9 mouse cellular contexts compared by ENCODE assay signal in the genomic region with DNA sequence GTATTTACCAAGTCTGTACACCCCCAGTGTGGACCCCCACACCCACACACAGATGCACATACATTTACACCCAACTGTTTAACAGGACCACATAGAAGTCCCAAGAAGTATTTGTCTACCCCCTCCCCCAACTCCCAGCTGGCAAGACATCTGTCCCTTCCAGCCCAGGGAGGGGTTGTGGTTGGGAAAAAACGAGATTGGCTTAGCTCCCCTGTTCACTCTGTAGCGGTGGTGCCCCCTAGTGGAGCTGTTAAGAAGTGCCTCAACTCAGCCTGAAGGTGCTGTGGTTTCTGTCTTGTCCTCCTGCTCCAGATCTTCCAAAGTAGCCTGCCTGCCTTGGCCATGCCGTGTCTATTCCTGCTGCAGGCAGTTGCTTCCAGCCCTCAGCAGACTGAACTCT. TPM values are rescaled to one million over a fixed set of nuclear protein-coding genes. Genes with fewer than 3 reads are reported as not detected.
DNase-seq lines count a peak whose midpoint lies in the region; ATAC-seq and TF ChIP-seq lines count a peak whose summit lies in the region.
"Had no signal": no experiment of that assay in that cellular context is flagged by ENCODE, and none has a peak within 500 bp of the region (broad histone marks: within the 10 kb centered on the region; RNA-seq: fewer than 3 reads in every experiment).

No protein-coding gene starts in this region.

- WGBS in embryonic facial prominence, embryonic 11.5 days, result 18% methylated on average over 3 of the region's 3 CpGs
- 5% methylated on average over 3 of the region's 3 CpGs for WGBS in lung, postnatal 0 days

- TF ChIP-seq POLR2A in ES-Bruce4 (IDR thresholded peaks at IDR 0.05; ENCODE audit: insufficient read depth, low read length), result no peak

- H3K9ac ChIP-seq in ES-Bruce4 (ENCODE audit: low read depth, poor library complexity, severe bottlenecking), result no peak overlapping the region
- H3K9ac ChIP-seq in embryonic facial prominence, embryonic 11.5 days (replicated peaks; ENCODE audit: low read length), result no peak overlapping the region
- H3K9ac ChIP-seq in lung, postnatal 0 days (replicated peaks; ENCODE audit: low read depth), result no peak overlapping the region
- H3K9ac ChIP-seq: neural tube, embryonic 12.5 days had no signal

- no peaks in the 10 kb centered on the region for H3K4me1 ChIP-seq in ES-Bruce4 (ENCODE audit: control insufficient read depth, insufficient read depth, low read length)
- no peaks in the 10 kb centered on the region for H3K4me1 ChIP-seq in embryonic facial prominence, embryonic 11.5 days (ENCODE audit: control insufficient read depth, insufficient read depth, low read length)
- peaks cover 13% of the 10 kb centered on the region for H3K4me1 ChIP-seq in lung, postnatal 0 days (ENCODE audit: insufficient read depth, low read depth, low read length)

- no peaks in the 10 kb centered on the region for H3K9me3 ChIP-seq in ES-Bruce4 (replicated peaks; ENCODE audit: control insufficient read depth, insufficient read depth, low read length, poor library complexity, severe bottlenecking)
- H3K9me3 ChIP-seq in embryonic facial prominence, embryonic 11.5 days (replicated peaks; ENCODE audit: control insufficient read depth, low read length), result no peaks in the 10 kb centered on the region
- no peaks in the 10 kb centered on the region for H3K9me3 ChIP-seq in lung, postnatal 0 days (ENCODE audit: low read length)
- H3K9me3 ChIP-seq: neural tube, embryonic 12.5 days had no signal

- no peaks in the 10 kb centered on the region for H3K27me3 ChIP-seq in ES-Bruce4 (ENCODE audit: control insufficient read depth, insufficient read depth, low read length, poor library complexity, severe bottlenecking)
- H3K27me3 ChIP-seq in embryonic facial prominence, embryonic 11.5 days (ENCODE audit: control insufficient read depth, insufficient read depth, low read length), result no peaks in the 10 kb centered on the region
- H3K27me3 ChIP-seq in lung, postnatal 0 days (replicated peaks; ENCODE audit: insufficient read depth, low read length), result no peaks in the 10 kb centered on the region
- H3K27me3 ChIP-seq: neural tube, embryonic 12.5 days had no signal

- TF ChIP-seq CTCF in ES-Bruce4 (IDR thresholded peaks at IDR 0.05; ENCODE audit: low read depth, low read length), result peak; percentile 89
- TF ChIP-seq CTCF in lung, postnatal 0 days (IDR thresholded peaks at IDR 0.05), result peak; percentile 96

- 0 out of 2 replicates have a peak, but pooled peaks have one; percentile 39 for ATAC-seq in embryonic facial prominence, embryonic 11.5 days (replicated peaks; ENCODE audit: insufficient number of reproducible peaks, low FRiP score, low TSS enrichment, low read depth)
- peak; percentile 59 for ATAC-seq in lung, postnatal 0 days

- DNase-seq in adrenal gland, postnatal 14 days, result peak; percentile 93
- DNase-seq in embryonic facial prominence, embryonic 11.5 days (ENCODE audit: low spot score), result peak; percentile 81
- peak; percentile 46 to 72 for DNase-seq in heart, adult 9 months (ENCODE audit: low spot score in 2 of 2)
- DNase-seq in layer of hippocampus, adult 8-10 months (ENCODE audit: low spot score in 2 of 2), result peak; percentile 77 to 78
- peak; percentile 87 for DNase-seq in lung, postnatal 0 days (ENCODE audit: low spot score)
- DNase-seq in right cerebral cortex, postnatal 10 days (ENCODE audit: low spot score in 2 of 2), result peak; percentile 80 to 83
- DNase-seq in urinary bladder, postnatal 10 days (ENCODE audit: low spot score), result peak; percentile 37

- H3K4me3 ChIP-seq in ES-Bruce4 (ENCODE audit: low read depth, low read length), result no peak overlapping the region
- no peak overlapping the region for H3K4me3 ChIP-seq in embryonic facial prominence, embryonic 11.5 days (ENCODE audit: low read depth, low read length)
- H3K4me3 ChIP-seq in lung, postnatal 0 days (ENCODE audit: low read depth, low read length), result no peak overlapping the region
- H3K4me3 ChIP-seq: neural tube, embryonic 12.5 days had no signal

- H3K36me3 ChIP-seq in ES-Bruce4 (ENCODE audit: control insufficient read depth, insufficient read depth, low read length, poor library complexity, severe bottlenecking), result no peaks in the 10 kb centered on the region
- H3K36me3 ChIP-seq in embryonic facial prominence, embryonic 11.5 days (replicated peaks; ENCODE audit: control insufficient read depth, insufficient read depth, low read depth, low read length), result no peaks in the 10 kb centered on the region
- no peaks in the 10 kb centered on the region for H3K36me3 ChIP-seq in lung, postnatal 0 days (ENCODE audit: insufficient read depth, low read length)
- H3K36me3 ChIP-seq: neural tube, embryonic 12.5 days had no signal

- no peak for TF ChIP-seq EP300 in ES-Bruce4 (IDR thresholded peaks at IDR 0.05; ENCODE audit: insufficient read depth, low read depth, low read length)
- no peak for TF ChIP-seq EP300 in lung, postnatal 0 days (IDR thresholded peaks at IDR 0.05)

- H3K4me2 ChIP-seq in embryonic facial prominence, embryonic 11.5 days (ENCODE audit: low read depth, low read length), result no peak overlapping the region
- no peak overlapping the region for H3K4me2 ChIP-seq in lung, postnatal 0 days (replicated peaks; ENCODE audit: low read depth, low read length)
- H3K4me2 ChIP-seq: neural tube, embryonic 12.5 days had no signal

- no peak overlapping the region for H3K27ac ChIP-seq in ES-Bruce4 (ENCODE audit: insufficient read depth, low read length)
- no peak overlapping the region for H3K27ac ChIP-seq in embryonic facial prominence, embryonic 11.5 days (replicated peaks; ENCODE audit: low read depth, low read length)
- no peak overlapping the region for H3K27ac ChIP-seq in lung, postnatal 0 days (ENCODE audit: low read length)
- H3K27ac ChIP-seq: neural tube, embryonic 12.5 days had no signal

RNA-seq across cellular contexts. Expression of gene Prr29, which starts 1.0 kb away (rescaled TPM):
- not detected in 2 replicates for polyA plus RNA-seq in ES-Bruce4 (2011; ENCODE audit: insufficient read depth, insufficient read length, low read depth, missing spikeins)
- not detected in 2 replicates for total RNA-seq in adrenal gland, postnatal 14 days (2021)
- not detected in 2 replicates for polyA plus RNA-seq in embryonic facial prominence, embryonic 11.5 days (2014; fragmentation: Nextera tagmentation; extraction: Ambion mirVana)
- total RNA-seq in layer of hippocampus, adult 8-10 months (2022), result under 1 TPM in 1 of 4 experiments, not detected in 3; 0.41 TPM
- polyA plus RNA-seq in lung, postnatal 0 days (2015; fragmentation: Nextera tagmentation; extraction: Ambion mirVana), result 8.9 and 10.2 TPM in 2 replicates
- polyA plus RNA-seq: neural tube, embryonic 12.5 days had no signal

RNA-seq across cellular contexts. Expression of gene Scn4a, which starts 13.2 kb away (rescaled TPM):
- not detected in 2 replicates for polyA plus RNA-seq in ES-Bruce4 (2011; ENCODE audit: insufficient read depth, insufficient read length, low read depth, missing spikeins)
- total RNA-seq in adrenal gland, postnatal 14 days (2021), result 0.44 and 0.49 TPM in 2 replicates
- polyA plus RNA-seq in embryonic facial prominence, embryonic 11.5 days (2014; fragmentation: Nextera tagmentation; extraction: Ambion mirVana), result 0.03 and 0.07 TPM in 2 replicates
- under 1 TPM in 2 of 4 experiments, not detected in 2; 0.07 TPM for total RNA-seq in layer of hippocampus, adult 8-10 months (2022)
- polyA plus RNA-seq in lung, postnatal 0 days (2015; fragmentation: Nextera tagmentation; extraction: Ambion mirVana), result 0.04 TPM in 1 of 2 replicates, not detected in the other

RNA-seq across cellular contexts. Expression of gene Icam2, which starts 21.6 kb away (rescaled TPM):
- not detected in 2 replicates for polyA plus RNA-seq in ES-Bruce4 (2011; ENCODE audit: insufficient read depth, insufficient read length, low read depth, missing spikeins)
- 24.6 and 27.6 TPM in 2 replicates for total RNA-seq in adrenal gland, postnatal 14 days (2021)
- polyA plus RNA-seq in embryonic facial prominence, embryonic 11.5 days (2014; fragmentation: Nextera tagmentation; extraction: Ambion mirVana), result 23.7 and 28.7 TPM in 2 replicates
- total RNA-seq in layer of hippocampus, adult 8-10 months (2022), result 1 to 10 TPM; 1.7 to 3.4 (median 2.4) TPM
- polyA plus RNA-seq in lung, postnatal 0 days (2015; fragmentation: Nextera tagmentation; extraction: Ambion mirVana), result 284 and 329 TPM in 2 replicates

RNA-seq across cellular contexts. Expression of gene Cd79b, which starts 51.8 kb away (rescaled TPM):
- 0.75 and 1.5 TPM in 2 replicates for polyA plus RNA-seq in ES-Bruce4 (2011; ENCODE audit: insufficient read depth, insufficient read length, low read depth, missing spikeins)
- 5.5 and 33.1 TPM in 2 replicates for total RNA-seq in adrenal gland, postnatal 14 days (2021)
- 1.3 and 1.9 TPM in 2 replicates for polyA plus RNA-seq in embryonic facial prominence, embryonic 11.5 days (2014; fragmentation: Nextera tagmentation; extraction: Ambion mirVana)
- under 1 TPM in 1 of 4 experiments, not detected in 3; 0.39 TPM for total RNA-seq in layer of hippocampus, adult 8-10 months (2022)
- 10.8 and 11.8 TPM in 2 replicates for polyA plus RNA-seq in lung, postnatal 0 days (2015; fragmentation: Nextera tagmentation; extraction: Ambion mirVana)

Comparison
In these comparisons a context has a peak if more than half of its experiments do, and no peak if none do; other contexts are left out.
1. DNase-seq: peak in every context shown above with its lines; median percentile 93 in adrenal gland, postnatal 14 days; 87 in lung, postnatal 0 days; 82 in right cerebral cortex, postnatal 10 days; 81 in embryonic facial prominence, embryonic 11.5 days; 78 in layer of hippocampus, adult 8-10 months; 59 in heart, adult 9 months; 37 in urinary bladder, postnatal 10 days.
2. RNA of gene Icam2, which starts 21.6 kb away (polyA plus RNA-seq): 284 to 329 TPM in lung, postnatal 0 days and 23.7 to 28.7 TPM in embryonic facial prominence, embryonic 11.5 days; not detected in ES-Bruce4; every median in the first group is over 10 times any median in the second.